Mouse (Mus musculus) kidney, postnatal 25 days (tissue): ENCODE data around the gene 2810004N23Rik.

Source experiments
- DNase-seq, 2 experiments: peaks; one replicate each; pipeline ENCODE4 v3.0.0; 2021; ENCODE audit warnings: mixed read lengths in 2 of 2

The 2810004N23Rik gene

GRCm38 (mm10) chr8:124863729-124864128, 809 bp upstream of the 2810004N23Rik start:
- DNase-seq, result no peak

- DNase-seq, result no peak
Observed at GRCm38 (mm10) chr8:124863163-124863677, 300 bp upstream of the 2810004N23Rik start.

GRCm38 (mm10) chr8:124860188-124860587, 2.7 kb downstream of the 2810004N23Rik start:
- no peak for DNase-seq

- peak; percentile 53 to 58 for DNase-seq
Observed at GRCm38 (mm10) chr8:124859466-124859865, 3.5 kb downstream of the 2810004N23Rik start.

- DNase-seq, result no peak
Observed at GRCm38 (mm10) chr8:124853511-124853910, 9.4 kb downstream of the 2810004N23Rik start.

GRCm38 (mm10) chr8:124845573-124845972, 17.3 kb downstream of the 2810004N23Rik start:
- peak; percentile 34 to 54 for DNase-seq

GRCm38 (mm10) chr8:124845131-124845530, 17.8 kb downstream of the 2810004N23Rik start:
- DNase-seq, result no peak

GRCm38 (mm10) chr8:124842929-124843328, 20.0 kb downstream of the 2810004N23Rik start:
- peak; percentile 34 to 77 for DNase-seq

- DNase-seq, result peak in 1 of 2 experiments; percentile 38
Observed at GRCm38 (mm10) chr8:124841775-124842174, 21.1 kb downstream of the 2810004N23Rik start.

- DNase-seq, result no peak
Observed at GRCm38 (mm10) chr8:124840900-124841299, 22.0 kb downstream of the 2810004N23Rik start.

- peak; percentile 12 to 55 for DNase-seq
Observed at GRCm38 (mm10) chr8:124839371-124839770, 23.5 kb downstream of the 2810004N23Rik start.

- no peak for DNase-seq
Observed at GRCm38 (mm10) chr8:124837956-124838355, 25.0 kb downstream of the 2810004N23Rik start.

- no peak for DNase-seq
Observed at GRCm38 (mm10) chr8:124836907-124837306, 26.0 kb downstream of the 2810004N23Rik start.

- no peak for DNase-seq
Observed at GRCm38 (mm10) chr8:124836273-124836672, 26.6 kb downstream of the 2810004N23Rik start.

GRCm38 (mm10) chr8:124835848-124836247, 27.1 kb downstream of the 2810004N23Rik start:
- no peak for DNase-seq

- no peak for DNase-seq
Observed at GRCm38 (mm10) chr8:124833430-124834205, 29.3 kb downstream of the 2810004N23Rik start.

- no peak for DNase-seq
Observed at GRCm38 (mm10) chr8:124831941-124832340, 31.0 kb downstream of the 2810004N23Rik start.

GRCm38 (mm10) chr8:124831531-124831930, 31.4 kb downstream of the 2810004N23Rik start:
- no peak for DNase-seq

GRCm38 (mm10) chr8:124830050-124830449, 32.9 kb downstream of the 2810004N23Rik start:
- no peak for DNase-seq

GRCm38 (mm10) chr8:124828561-124829240, 34.2 kb downstream of the 2810004N23Rik start:
- DNase-seq, result no peak

GRCm38 (mm10) chr8:124827387-124827786, 35.5 kb downstream of the 2810004N23Rik start:
- peak; percentile 68 to 78 for DNase-seq

- DNase-seq, result peak; percentile 49 to 80
Observed at GRCm38 (mm10) chr8:124826658-124827057, 36.3 kb downstream of the 2810004N23Rik start.

- DNase-seq, result no peak
Observed at GRCm38 (mm10) chr8:124823497-124823896, 39.4 kb downstream of the 2810004N23Rik start.

- peak; percentile 74 to 84 for DNase-seq
Observed at GRCm38 (mm10) chr8:124820125-124820524, 42.8 kb downstream of the 2810004N23Rik start.
